Mouse (Mus musculus) liver (tissue): ENCODE results near the gene Rbfox2.
"Not testable (repeated sequence)": the region's sequence is repeated elsewhere in the genome, so short reads cannot be mapped to it uniquely, and the experiment has no call there.

ENCODE experiments used
- DNase-seq: peaks from one replicate; pipeline ENCODE4 v3.0.0-alpha.2; 2020; ENCODE audit warnings: mixed read lengths

The Rbfox2 gene

DNA sequence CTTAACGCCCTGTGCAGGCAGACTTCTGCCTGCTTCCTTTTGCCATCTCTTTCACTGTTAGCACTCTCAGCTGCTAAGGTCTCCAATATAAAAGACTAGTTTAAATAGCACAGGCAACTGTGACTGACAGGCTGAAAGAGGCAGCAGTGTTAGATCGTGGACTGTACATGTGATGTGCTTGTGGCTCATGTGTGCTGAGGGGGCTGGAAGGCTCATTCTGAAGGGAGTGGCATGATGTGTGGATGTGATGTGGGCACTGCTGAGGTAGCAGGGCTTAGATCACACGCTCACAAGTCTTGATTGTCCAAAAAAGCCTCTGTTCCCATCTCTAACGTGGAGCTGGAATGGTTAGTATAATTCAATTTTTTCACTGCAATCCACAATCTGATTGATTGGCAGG is 215.4 kb downstream of the Rbfox2 start:
- no peak for DNase-seq

- no peak for DNase-seq
These were observed 216.3 kb downstream of the Rbfox2 start for GRCm38 (mm10) chr15:77090531-77090930.

DNA sequence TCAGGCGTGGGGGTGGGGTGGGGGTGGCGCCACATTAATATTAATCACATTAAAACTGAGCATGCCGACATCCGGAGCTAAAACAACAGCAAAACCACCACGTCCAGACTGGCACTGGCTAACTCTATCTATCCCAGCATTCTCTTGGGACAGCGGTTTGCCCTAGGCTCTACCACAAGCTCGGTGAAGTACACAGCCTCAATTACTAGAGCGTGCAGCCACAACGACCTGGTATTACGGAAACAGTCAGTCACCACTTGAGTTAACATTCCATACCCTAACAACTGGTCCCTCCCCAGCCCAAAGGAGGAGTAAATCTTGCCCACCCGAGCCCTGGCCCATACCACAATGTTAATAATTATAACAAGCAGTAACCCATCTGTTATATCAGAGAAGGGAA is 217.6 kb downstream of the Rbfox2 start:
- no peak for DNase-seq

- no peak for DNase-seq
These were observed 220.3 kb downstream of the Rbfox2 start for GRCm38 (mm10) chr15:77086488-77086887.

DNA sequence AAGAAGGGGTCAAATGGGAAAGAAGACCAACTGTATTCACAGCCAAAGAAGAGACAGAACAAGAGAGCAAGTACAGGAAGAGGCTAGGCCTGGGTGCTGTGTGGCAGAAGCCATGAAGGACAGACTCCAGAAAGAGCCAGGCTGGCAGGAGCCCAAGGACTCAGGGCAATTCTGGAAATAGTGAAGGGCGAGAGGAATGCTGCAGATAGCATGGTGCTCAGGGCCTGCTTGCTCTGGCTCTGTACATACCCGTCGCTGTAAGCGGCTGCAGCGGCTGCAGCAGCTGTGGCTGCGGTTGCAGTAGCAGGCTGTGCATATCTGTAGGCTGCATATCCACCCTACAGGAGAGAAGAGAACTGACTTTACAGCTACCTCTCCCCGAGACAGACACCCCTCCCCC is 221.0 kb downstream of the Rbfox2 start:
- DNase-seq, result no peak

- DNase-seq, result no peak
These were observed 225.3 kb downstream of the Rbfox2 start for GRCm38 (mm10) chr15:77081454-77081853.

- DNase-seq, result no peak
These were observed 226.0 kb downstream of the Rbfox2 start for GRCm38 (mm10) chr15:77080684-77081254.

- DNase-seq, result no peak
These were observed 226.9 kb downstream of the Rbfox2 start for GRCm38 (mm10) chr15:77079890-77080361.

- DNase-seq, result no peak
These were observed 227.5 kb downstream of the Rbfox2 start for GRCm38 (mm10) chr15:77079256-77079822.

DNA sequence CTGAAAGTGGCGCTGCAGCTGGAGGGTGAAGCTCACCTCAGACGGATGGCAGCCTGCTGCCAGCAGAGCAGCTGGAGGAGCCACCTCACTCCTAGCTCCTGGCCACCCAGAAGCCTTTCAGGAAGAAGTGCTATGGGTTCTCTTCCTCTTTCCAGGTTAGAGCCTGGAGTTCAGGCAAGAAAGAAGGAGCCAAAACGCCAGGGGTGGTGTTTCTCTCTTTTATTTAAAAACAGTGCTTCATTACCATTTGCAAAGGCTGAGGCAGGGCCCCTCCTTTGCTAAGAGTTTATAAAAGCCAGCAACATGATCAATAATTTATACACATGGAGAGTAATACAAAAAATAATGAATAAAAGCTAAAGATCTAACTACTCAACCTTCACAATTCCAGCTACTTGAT is 228.0 kb downstream of the Rbfox2 start:
- no peak for DNase-seq

GRCm38 (mm10) chr15:77077906-77078305 is 228.9 kb downstream of the Rbfox2 start:
- DNase-seq, result peak; percentile 24

DNA sequence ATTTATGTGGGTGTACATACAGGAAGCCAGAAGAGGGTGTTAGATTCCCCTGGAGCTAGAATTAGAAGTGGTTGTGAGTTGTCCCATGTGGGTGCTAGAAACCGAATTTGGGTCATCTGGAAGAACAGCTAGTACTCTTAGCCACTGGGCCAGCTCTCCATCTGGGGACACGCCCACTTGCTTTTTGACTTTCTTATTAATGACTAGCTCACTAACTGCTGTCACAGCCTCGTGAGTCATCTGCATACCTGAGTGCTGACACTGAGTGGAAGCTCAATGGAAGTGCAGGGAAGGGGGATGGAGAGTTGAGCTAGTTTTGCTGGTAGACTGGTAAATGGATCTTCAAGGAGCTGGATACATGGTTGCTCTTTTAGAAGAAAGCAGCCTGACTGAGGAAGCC is 230.3 kb downstream of the Rbfox2 start:
- no peak for DNase-seq

DNA sequence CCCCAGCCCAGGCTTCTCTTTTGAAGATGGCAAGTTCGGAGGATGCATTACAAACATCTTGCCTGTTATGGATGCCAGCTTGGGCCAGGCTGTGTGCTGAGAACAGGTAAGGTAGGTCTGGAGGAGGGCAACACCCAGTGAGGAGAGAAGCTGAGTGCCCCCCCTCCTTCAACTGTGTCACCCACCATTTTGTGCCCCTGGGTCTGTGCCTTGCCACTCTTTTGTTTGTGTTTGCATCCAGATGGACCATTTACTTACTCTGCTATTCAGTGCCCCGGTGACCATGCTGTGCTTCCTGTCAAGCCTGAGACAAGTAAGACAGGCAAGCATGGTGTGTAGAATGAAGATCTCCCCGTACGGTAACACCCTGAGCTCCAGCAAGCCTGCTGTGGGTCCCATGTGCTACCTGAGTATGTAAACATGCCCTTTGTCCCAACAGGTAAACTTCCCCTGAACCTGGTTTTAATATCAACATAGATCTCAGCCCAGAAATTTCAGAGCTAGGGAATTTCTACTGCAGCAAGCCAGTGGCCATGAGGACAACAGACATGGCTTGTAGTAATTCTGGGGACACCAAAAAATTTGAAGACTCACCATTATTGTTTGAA is 234.1 kb downstream of the Rbfox2 start:
- no peak for DNase-seq

GRCm38 (mm10) chr15:77071501-77071900 is 235.3 kb downstream of the Rbfox2 start:
- peak; percentile 51 for DNase-seq

DNA sequence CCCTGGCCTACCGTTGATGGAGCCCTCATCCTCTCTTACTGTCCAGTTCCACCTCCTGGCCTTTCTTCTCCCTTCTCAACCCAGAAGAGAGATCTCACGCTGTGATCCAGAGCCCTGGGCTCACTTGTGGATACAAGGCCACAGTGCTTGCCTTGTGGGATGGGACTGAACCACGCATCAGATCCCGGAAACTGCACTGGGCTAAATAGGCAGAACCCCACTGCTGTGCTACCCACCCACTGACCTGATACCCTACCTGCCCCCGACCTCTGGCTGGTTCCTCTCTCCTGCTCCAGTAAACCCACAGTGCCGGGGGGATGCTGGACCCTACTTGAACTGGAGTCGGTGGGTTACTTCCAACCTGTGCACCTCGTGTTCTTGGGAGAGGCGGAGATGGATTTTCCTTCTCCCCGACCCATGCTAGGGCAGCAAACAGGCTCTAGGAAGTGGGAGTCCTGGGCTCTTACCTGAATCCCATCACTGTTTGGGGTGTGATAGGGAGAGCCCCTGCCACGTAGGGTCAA is 236.0 kb downstream of the Rbfox2 start:
- no peak for DNase-seq

- DNase-seq, result no peak
These were observed 237.8 kb downstream of the Rbfox2 start for GRCm38 (mm10) chr15:77069019-77069418.

GRCm38 (mm10) chr15:77068439-77068861 is 238.4 kb downstream of the Rbfox2 start:
- DNase-seq, result no peak

DNA sequence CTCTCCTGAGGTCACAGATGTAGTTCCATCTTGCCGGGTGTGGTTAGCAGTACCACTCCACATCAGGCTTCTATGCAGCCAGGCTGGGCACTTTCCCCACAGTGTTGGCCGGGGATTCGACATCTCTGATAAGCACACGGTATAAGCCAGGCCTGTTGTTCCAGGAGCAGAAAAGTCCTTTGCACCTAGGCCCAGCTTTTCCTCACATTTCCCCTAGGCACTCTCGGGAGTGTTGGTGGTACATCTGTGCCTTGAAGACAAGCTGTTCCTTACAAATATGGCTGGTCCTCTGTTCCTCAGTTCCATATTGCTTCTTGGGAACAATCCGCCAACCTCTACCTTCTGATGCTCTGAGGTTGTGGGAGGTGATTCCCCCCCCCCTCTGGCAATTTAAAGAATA is 240.6 kb downstream of the Rbfox2 start:
- no peak for DNase-seq

DNA sequence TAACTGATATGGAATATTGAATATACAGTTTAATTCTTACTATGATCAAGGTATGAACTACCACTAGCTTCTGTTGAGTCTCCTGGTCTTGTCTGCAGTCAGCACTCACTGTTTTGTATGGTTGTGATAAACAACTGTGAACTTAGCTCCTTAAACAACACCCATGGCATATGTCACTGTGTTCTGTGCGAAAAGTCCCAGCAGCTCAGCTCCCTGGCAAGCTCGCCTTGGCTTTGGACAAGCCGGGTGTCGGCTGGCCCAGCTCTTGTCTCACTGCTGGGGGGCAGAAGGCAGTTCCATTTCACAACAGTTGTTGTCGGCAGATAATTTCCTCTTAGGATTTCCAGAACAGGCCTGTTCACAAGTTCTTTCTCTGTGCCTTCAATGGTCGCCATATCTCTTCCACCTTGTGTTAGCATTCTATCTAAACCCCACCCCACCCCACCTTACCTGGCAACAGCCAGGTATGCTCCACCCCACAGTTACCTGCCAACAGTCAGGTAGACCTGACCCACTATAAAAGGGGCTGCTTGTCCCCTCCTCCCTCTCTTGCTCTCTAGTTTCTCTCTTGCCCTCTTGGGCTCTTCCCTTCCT is 241.4 kb downstream of the Rbfox2 start:
- DNase-seq, result no peak

DNA sequence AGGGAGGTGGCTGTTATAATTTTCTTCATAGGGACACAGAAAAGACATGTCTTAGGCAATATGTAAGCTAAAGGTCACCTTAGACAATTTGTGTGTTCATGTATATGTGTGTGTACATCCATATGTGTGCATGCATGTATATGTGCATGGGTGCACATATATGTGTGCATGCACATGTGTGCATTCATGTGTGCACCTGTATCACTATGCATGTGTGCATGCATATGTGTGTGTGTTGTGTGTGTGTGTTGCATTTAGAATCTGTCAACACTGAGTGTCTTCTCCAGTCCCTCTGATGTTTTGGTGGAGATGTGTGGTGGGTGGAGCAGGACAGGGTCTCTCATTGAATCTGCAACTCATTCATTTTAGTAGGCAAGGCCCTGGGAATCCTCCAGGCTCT is 244.1 kb downstream of the Rbfox2 start:
- no peak for DNase-seq

GRCm38 (mm10) chr15:77059416-77059815 is 247.4 kb downstream of the Rbfox2 start:
- not testable (repeated sequence) for DNase-seq

DNA sequence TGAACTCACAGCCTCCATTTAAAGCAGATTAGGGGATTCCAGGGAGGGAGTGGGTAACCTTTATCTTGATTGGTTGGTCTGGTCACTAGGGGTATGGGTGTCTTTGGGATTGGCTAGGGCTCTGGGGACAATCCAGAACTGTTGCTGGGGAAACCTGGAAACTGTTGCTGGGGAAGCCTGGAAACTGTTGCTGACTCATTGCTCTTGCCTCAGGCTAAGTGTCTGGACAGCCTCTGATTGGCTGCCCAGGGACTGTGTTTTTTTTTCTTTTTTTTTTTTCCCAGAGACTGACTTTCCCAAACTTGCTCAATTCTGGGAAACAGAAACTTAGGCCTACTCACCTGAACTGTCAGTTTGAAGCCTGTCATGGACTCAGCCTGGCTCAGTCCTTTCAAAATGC is 248.2 kb downstream of the Rbfox2 start:
- no peak for DNase-seq

DNA sequence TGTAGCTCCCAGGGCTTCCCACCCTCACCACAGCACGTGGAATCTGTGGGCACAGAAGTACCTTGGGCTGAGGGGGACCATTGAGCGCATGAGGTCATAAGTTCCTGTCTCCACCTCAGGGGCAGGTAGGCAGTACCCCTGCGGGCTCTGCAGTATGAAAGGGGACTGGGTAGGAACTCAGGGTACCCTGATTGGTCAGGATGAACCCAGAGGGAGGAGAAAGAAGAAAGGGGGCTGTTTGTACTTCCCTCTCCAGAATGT is 250.1 kb downstream of the Rbfox2 start:
- no peak for DNase-seq
